Mouse (Mus musculus): ENCODE measurements around the gene Klhl8.

GRCm38 (mm10) chr5:103889766-103890165, 21.3 kb downstream of the Klhl8 start:
- TF ChIP-seq GATA1 (IDR thresholded peaks at IDR 0.05; ENCODE audit: borderline replicate concordance, low read length) = no peak
- no peak for TF ChIP-seq FLI1 (IDR thresholded peaks at IDR 0.05; ENCODE audit: low read length)

Measured in megakaryocyte, embryonic 14.5 days (primary cell).